Mouse (Mus musculus): ENCODE data around the gene Gm28035. TPM values are rescaled to one million over a fixed set of nuclear protein-coding genes. Genes with fewer than 3 reads are reported as not detected.

Gene Gm28035
- polyA plus RNA-seq, 1 experiment from 2014 or later: 0.19 TPM

GRCm38 (mm10) chr2:30323111-30323510 is 82.7 kb downstream of the Gm28035 start:
- Histone ChIP-seq H3K4me1 (no peaks in the 10 kb centered on the region), H3K4me2 (no peak overlapping the region), H3K27ac (replicated peaks) (no peak overlapping the region), H3K36me3 (peaks cover 99% of the 10 kb centered on the region), H3K27me3 (replicated peaks) (no peaks in the 10 kb centered on the region), H3K9ac (no peak overlapping the region), H3K9me3 (no peaks in the 10 kb centered on the region), H3K4me3 (no peak overlapping the region)
- 86% methylated on average over 7 of the region's 7 CpGs for WGBS
- no peak for ATAC-seq (ENCODE audit: extremely low read depth, insufficient number of reproducible peaks, low FRiP score, low TSS enrichment)

GRCm38 (mm10) chr2:30325296-30325695 is 84.9 kb downstream of the Gm28035 start:
- no peak for ATAC-seq (ENCODE audit: extremely low read depth, insufficient number of reproducible peaks, low FRiP score, low TSS enrichment)
- H3K27ac ChIP-seq (replicated peaks): no peak overlapping the region
- no peak overlapping the region for H3K4me3 ChIP-seq
- H3K4me2 ChIP-seq: no peak overlapping the region
- H3K9me3 ChIP-seq: no peaks in the 10 kb centered on the region
- H3K4me1 ChIP-seq: no peaks in the 10 kb centered on the region
- H3K9ac ChIP-seq: no peak overlapping the region
- H3K36me3 ChIP-seq: peaks cover 98% of the 10 kb centered on the region
- WGBS: 87% methylated on average over 5 of the region's 5 CpGs
- no peaks in the 10 kb centered on the region for H3K27me3 ChIP-seq (replicated peaks)

- Histone ChIP-seq H3K9me3 (no peaks in the 10 kb centered on the region), H3K4me3 (no peak overlapping the region), H3K36me3 (peaks cover 98% of the 10 kb centered on the region), H3K27ac (replicated peaks) (no peak overlapping the region), H3K27me3 (replicated peaks) (no peaks in the 10 kb centered on the region), H3K4me1 (no peaks in the 10 kb centered on the region), H3K9ac (no peak overlapping the region), H3K4me2 (no peak overlapping the region)
- no peak for ATAC-seq (ENCODE audit: extremely low read depth, insufficient number of reproducible peaks, low FRiP score, low TSS enrichment)
- 84% methylated on average over 7 of the region's 7 CpGs for WGBS
Observed at GRCm38 (mm10) chr2:30327276-30327675, 86.9 kb downstream of the Gm28035 start.

- H3K9ac ChIP-seq: no peak overlapping the region
- no peak for ATAC-seq (ENCODE audit: extremely low read depth, insufficient number of reproducible peaks, low FRiP score, low TSS enrichment)
- H3K4me3 ChIP-seq: no peak overlapping the region
- no peak overlapping the region for H3K27ac ChIP-seq (replicated peaks)
- peaks cover 98% of the 10 kb centered on the region for H3K36me3 ChIP-seq
- no peaks in the 10 kb centered on the region for H3K9me3 ChIP-seq
- 90% methylated on average over 3 of the region's 3 CpGs for WGBS
- H3K27me3 ChIP-seq (replicated peaks): no peaks in the 10 kb centered on the region
- H3K4me2 ChIP-seq: no peak overlapping the region
- H3K4me1 ChIP-seq: no peaks in the 10 kb centered on the region
Observed at GRCm38 (mm10) chr2:30328791-30329190, 88.4 kb downstream of the Gm28035 start.

Other genes starting within 250 kb of the Gm28035 start
- 17.9 and 18.8 TPM in 2 replicates for gene Wdr34, start 191.7 kb upstream of the Gm28035 start, polyA plus RNA-seq (2015; fragmentation: Nextera tagmentation; extraction: Ambion mirVana)
- gene Set, start 183.2 kb upstream of the Gm28035 start, polyA plus RNA-seq (2015; fragmentation: Nextera tagmentation; extraction: Ambion mirVana): 214 and 239 TPM in 2 replicates
- 13.1 and 13.2 TPM in 2 replicates for gene Pkn3, start 162.9 kb upstream of the Gm28035 start, polyA plus RNA-seq (2015; fragmentation: Nextera tagmentation; extraction: Ambion mirVana)
- 36.5 and 45.5 TPM in 2 replicates for gene Zdhhc12, start 146.9 kb upstream of the Gm28035 start, polyA plus RNA-seq (2015; fragmentation: Nextera tagmentation; extraction: Ambion mirVana)
- gene Zer1, start 116.0 kb upstream of the Gm28035 start, polyA plus RNA-seq (2015; fragmentation: Nextera tagmentation; extraction: Ambion mirVana): 5.6 and 6.3 TPM in 2 replicates
- gene Tbc1d13, start 106.8 kb upstream of the Gm28035 start, polyA plus RNA-seq (2015; fragmentation: Nextera tagmentation; extraction: Ambion mirVana): 5.1 and 5.5 TPM in 2 replicates
- 30.4 and 30.6 TPM in 2 replicates for gene Endog, start 69.1 kb upstream of the Gm28035 start, polyA plus RNA-seq (2015; fragmentation: Nextera tagmentation; extraction: Ambion mirVana)
- 33.6 TPM in 2 replicates for gene Spout1, start 62.1 kb upstream of the Gm28035 start, polyA plus RNA-seq (2015; fragmentation: Nextera tagmentation; extraction: Ambion mirVana)
- 16.3 and 17.2 TPM in 2 replicates for gene Kyat1, start 34.7 kb upstream of the Gm28035 start, polyA plus RNA-seq (2015; fragmentation: Nextera tagmentation; extraction: Ambion mirVana)
- 39.6 and 41.9 TPM in 2 replicates for gene Lrrc8a, start 2.9 kb upstream of the Gm28035 start, polyA plus RNA-seq (2015; fragmentation: Nextera tagmentation; extraction: Ambion mirVana)
- 7.0 and 8.2 TPM in 2 replicates for gene Phyhd1, start 25.6 kb downstream of the Gm28035 start, polyA plus RNA-seq (2015; fragmentation: Nextera tagmentation; extraction: Ambion mirVana)
- gene Gm28038, start 40.5 kb downstream of the Gm28035 start, polyA plus RNA-seq (2015; fragmentation: Nextera tagmentation; extraction: Ambion mirVana): not detected in 2 replicates
- 27.8 and 30.3 TPM in 2 replicates for gene Dolk, start 45.8 kb downstream of the Gm28035 start, polyA plus RNA-seq (2015; fragmentation: Nextera tagmentation; extraction: Ambion mirVana)
- gene Nup188, start 45.8 kb downstream of the Gm28035 start, polyA plus RNA-seq (2015; fragmentation: Nextera tagmentation; extraction: Ambion mirVana): 22.2 and 25.7 TPM in 2 replicates
- gene Sh3glb2, start 118.8 kb downstream of the Gm28035 start, polyA plus RNA-seq (2015; fragmentation: Nextera tagmentation; extraction: Ambion mirVana): 122 and 124 TPM in 2 replicates
- 28.9 and 31.4 TPM in 2 replicates for gene Miga2, start 123.7 kb downstream of the Gm28035 start, polyA plus RNA-seq (2015; fragmentation: Nextera tagmentation; extraction: Ambion mirVana)
- gene Dolpp1, start 151.7 kb downstream of the Gm28035 start, polyA plus RNA-seq (2015; fragmentation: Nextera tagmentation; extraction: Ambion mirVana): 18.8 and 23.2 TPM in 2 replicates
- gene Crat, start 175.2 kb downstream of the Gm28035 start, polyA plus RNA-seq (2015; fragmentation: Nextera tagmentation; extraction: Ambion mirVana): 74.5 and 76.8 TPM in 2 replicates
- 100.0 and 109 TPM in 2 replicates for gene Ptpa, start 175.5 kb downstream of the Gm28035 start, polyA plus RNA-seq (2015; fragmentation: Nextera tagmentation; extraction: Ambion mirVana)
- 0.96 and 1.0 TPM in 2 replicates for gene Ier5l, start 233.7 kb downstream of the Gm28035 start, polyA plus RNA-seq (2015; fragmentation: Nextera tagmentation; extraction: Ambion mirVana)